Mouse (Mus musculus) CH12.LX (cell line): ENCODE measurements around the gene Prkg2. TPM values are rescaled to one million over a fixed set of nuclear protein-coding genes. Genes with fewer than 3 reads are reported as not detected.

Source experiments
- DNase-seq: peaks from one replicate; pipeline ENCODE4 v3.0.0-alpha.2; 2013; ENCODE audit errors: extremely low read depth
- H3K27ac ChIP-seq: 2 replicates; pipeline ENCODE4 v1.5.1; 2012; ENCODE audit warnings: low read depth, mild to moderate bottlenecking, control low read depth, moderate library complexity; ENCODE audit not compliant: insufficient read depth
- H3K27me3 ChIP-seq: replicated peaks from 2 replicates; pipeline ENCODE3; 2012; ENCODE audit warnings: inconsistent platforms
- H3K36me3 ChIP-seq, 2 experiments: replicated peaks in 1 of 2; 2 replicates each; pipeline versions ENCODE3 to v1.6.1; 2012; ENCODE audit warnings: inconsistent platforms in 1 of 2, low read length in 1 of 2, mild to moderate bottlenecking in 1 of 2, mixed read lengths in 1 of 2, moderate library complexity in 1 of 2; ENCODE audit not compliant: control insufficient read depth in 1 of 2, insufficient read depth in 1 of 2
- H3K4me1 ChIP-seq, 2 experiments: 2 replicates each; pipeline ENCODE4 v1.6.1; 2012; ENCODE audit warnings: inconsistent platforms in 1 of 2, moderate library complexity in 1 of 2; ENCODE audit not compliant: insufficient read depth in 2 of 2, control insufficient read depth in 1 of 2
- H3K4me2 ChIP-seq: 2 replicates; pipeline ENCODE4 v1.6.1; 2012; ENCODE audit warnings: low read depth, mild to moderate bottlenecking, control low read depth; ENCODE audit not compliant: poor library complexity, insufficient read depth, severe bottlenecking
- H3K4me3 ChIP-seq, 3 experiments: fragments of 150-350 bp in 1 of 3; sonication (generic) in 1 of 3; replicated peaks in 1 of 3; 2 replicates each; pipeline versions ENCODE3 to v1.5.1; 2011 to 2012; ENCODE audit warnings: low read depth in 2 of 3, low read length in 2 of 3, mild to moderate bottlenecking in 2 of 3, moderate library complexity in 2 of 3, control low read depth in 1 of 3, improper control_type of control experiment in 1 of 3, inconsistent platforms in 1 of 3, mixed read lengths in 1 of 3; ENCODE audit not compliant: poor library complexity in 1 of 3
- H3K79me2 ChIP-seq: replicated peaks from 2 replicates; pipeline ENCODE4 v1.6.1; 2012; ENCODE audit warnings: mild to moderate bottlenecking, moderate library complexity; ENCODE audit not compliant: control insufficient read depth, poor library complexity, insufficient read depth, severe bottlenecking; ENCODE audit errors: extremely low read depth
- H3K9ac ChIP-seq: 2 replicates; pipeline ENCODE4 v1.6.1; 2012; ENCODE audit warnings: low read depth, mild to moderate bottlenecking, control low read depth, moderate library complexity; ENCODE audit not compliant: insufficient read depth
- H3K9me3 ChIP-seq: replicated peaks from 2 replicates; pipeline ENCODE3; 2012; ENCODE audit warnings: low read length, inconsistent platforms, mixed read lengths
- BHLHE40 ChIP-seq: IDR thresholded peaks from 2 replicates; pipeline ENCODE4 v1.6.1; 2011; ENCODE audit warnings: mild to moderate bottlenecking, low read depth, low read length, improper control_type of control experiment
- CHD2 ChIP-seq: IDR thresholded peaks from 2 replicates; pipeline ENCODE4 v1.6.1; 2011; ENCODE audit warnings: low read length, improper control_type of control experiment
- CTCF ChIP-seq, 2 experiments: IDR thresholded peaks in 1 of 2; conservative IDR thresholded peaks in 1 of 2; 2 replicates each; pipeline ENCODE4 v1.5.1; 2011 to 2012; ENCODE audit warnings: low read depth in 2 of 2, low read length in 2 of 2, improper control_type of control experiment in 1 of 2, inconsistent platforms in 1 of 2, mild to moderate bottlenecking in 1 of 2, moderate library complexity in 1 of 2
- E2F4 ChIP-seq: IDR thresholded peaks from 2 replicates; pipeline ENCODE4 v1.6.1; 2011; ENCODE audit warnings: low read depth, low read length, improper control_type of control experiment; ENCODE audit not compliant: insufficient replicate concordance
- ELF1 ChIP-seq: IDR thresholded peaks from 2 replicates; pipeline ENCODE4 v1.6.1; 2014; ENCODE audit warnings: low read depth, mild to moderate bottlenecking, inconsistent platforms, low read length, improper control_type of control experiment
- EP300 ChIP-seq: IDR thresholded peaks from 2 replicates; pipeline ENCODE4 v1.6.1; 2011; ENCODE audit warnings: low read length, improper control_type of control experiment
- ETS1 ChIP-seq: conservative IDR thresholded peaks from 2 replicates; pipeline ENCODE4 v1.6.1; 2012; ENCODE audit warnings: low read depth, mild to moderate bottlenecking, inconsistent platforms, low read length, improper control_type of control experiment, moderate library complexity
- GABPA ChIP-seq: IDR thresholded peaks from 2 replicates; pipeline ENCODE4 v1.6.1; 2012; ENCODE audit warnings: low read depth, low read length, improper control_type of control experiment, inconsistent platforms; ENCODE audit not compliant: insufficient replicate concordance
- IRF4 ChIP-seq: IDR thresholded peaks from 2 replicates; pipeline ENCODE4 v1.6.1; 2014; ENCODE audit warnings: low read depth, mild to moderate bottlenecking, inconsistent platforms, low read length, improper control_type of control experiment
- JUN ChIP-seq: IDR thresholded peaks from 2 replicates; pipeline ENCODE4 v1.6.1; 2011; ENCODE audit warnings: low read depth, mild to moderate bottlenecking, low read length, improper control_type of control experiment, moderate library complexity; ENCODE audit not compliant: insufficient read depth
- KAT2A ChIP-seq: IDR thresholded peaks from 2 replicates; pipeline ENCODE4 v1.6.1; 2012; ENCODE audit warnings: low read length, improper control_type of control experiment, inconsistent platforms; ENCODE audit not compliant: insufficient replicate concordance
- MAFK ChIP-seq: IDR thresholded peaks from 2 replicates; pipeline ENCODE4 v1.6.1; 2011; ENCODE audit warnings: low read length, improper control_type of control experiment; ENCODE audit not compliant: insufficient replicate concordance
- MAX ChIP-seq: IDR thresholded peaks from 2 replicates; pipeline ENCODE4 v1.6.1; 2011; ENCODE audit warnings: low read length, improper control_type of control experiment
- MAZ ChIP-seq: IDR thresholded peaks from 2 replicates; pipeline ENCODE4 v1.6.1; 2012; ENCODE audit warnings: low read depth, mild to moderate bottlenecking, inconsistent platforms, low read length, improper control_type of control experiment, moderate library complexity
- MXI1 ChIP-seq: IDR thresholded peaks from 2 replicates; pipeline ENCODE4 v1.6.1; 2011; ENCODE audit warnings: mild to moderate bottlenecking, low read depth, low read length, improper control_type of control experiment
- MYC ChIP-seq: IDR thresholded peaks from 2 replicates; pipeline ENCODE4 v1.6.1; 2011; ENCODE audit warnings: low read depth, mild to moderate bottlenecking, improper control_type of control experiment, low read length
- NELFE ChIP-seq: IDR thresholded peaks from 2 replicates; pipeline ENCODE4 v1.6.1; 2011; ENCODE audit warnings: low read depth, low read length, improper control_type of control experiment
- PAX5 ChIP-seq: IDR thresholded peaks from 2 replicates; pipeline ENCODE4 v1.6.1; 2012; ENCODE audit warnings: low read length, inconsistent platforms, mixed read lengths
- POLR2A ChIP-seq: IDR thresholded peaks from 2 replicates; pipeline ENCODE4 v1.6.1; 2011; ENCODE audit warnings: low read depth, mild to moderate bottlenecking, improper control_type of control experiment, low read length
- POLR2AphosphoS2 ChIP-seq: IDR thresholded peaks from 2 replicates; pipeline ENCODE4 v1.6.1; 2011; ENCODE audit warnings: low read depth, low read length, improper control_type of control experiment
- SIN3A ChIP-seq: IDR thresholded peaks from 2 replicates; pipeline ENCODE4 v1.6.1; 2012; ENCODE audit warnings: low read length, improper control_type of control experiment, inconsistent platforms
- SMC3 ChIP-seq: IDR thresholded peaks from 2 replicates; pipeline ENCODE4 v1.6.1; 2011; ENCODE audit warnings: low read depth, low read length, improper control_type of control experiment
- TBP ChIP-seq: conservative IDR thresholded peaks from 2 replicates; pipeline ENCODE4 v1.6.1; 2011; ENCODE audit warnings: low read depth, low read length, improper control_type of control experiment
- TCF12 ChIP-seq: IDR thresholded peaks from 2 replicates; pipeline ENCODE4 v1.6.1; 2014; ENCODE audit warnings: low read depth, mild to moderate bottlenecking, inconsistent platforms, low read length, improper control_type of control experiment
- USF2 ChIP-seq: conservative IDR thresholded peaks from 2 replicates; pipeline ENCODE4 v1.6.1; 2011; ENCODE audit warnings: low read depth, low read length, improper control_type of control experiment
- ZC3H11A ChIP-seq: IDR thresholded peaks from 2 replicates; pipeline ENCODE4 v1.6.1; 2012; ENCODE audit warnings: low read depth, mild to moderate bottlenecking, inconsistent platforms, low read length, improper control_type of control experiment
- ZMIZ1 ChIP-seq: IDR thresholded peaks from 2 replicates; pipeline ENCODE4 v1.6.1; 2012; ENCODE audit warnings: low read depth, mild to moderate bottlenecking, inconsistent platforms, low read length, improper control_type of control experiment
- ZNF384 ChIP-seq: IDR thresholded peaks from 2 replicates; pipeline ENCODE4 v1.6.1; 2012; ENCODE audit warnings: low read depth, low read length, improper control_type of control experiment, inconsistent platforms
- dilution Hi-C: fragments of 300-500 bp; cut with MboI; formaldehyde crosslinking; loops from 2 replicates; pipeline ENCODE4 v1.14.3; 2020; ENCODE audit warnings: low sequenced_read_pairs; ENCODE audit not compliant: extremely low pct_unique_long_range_greater_than_20kb, extremely low pct_ligation_motif_present
- in situ Hi-C: fragments of 300-500 bp; cut with MboI; formaldehyde crosslinking; loops from 3 replicates; pipeline ENCODE4 v1.14.3; 2019; ENCODE audit warnings: low sequenced_read_pairs, low pct_ligation_motif_present, low pct_unique_long_range_greater_than_20kb, mixed read lengths
- polyA plus RNA-seq: library from polyadenylated mRNA; unstranded; fragments of >175 nt; gene quantifications from 2 replicates; pipeline ENCODE4 v1.2.1, GENCODE M21; 2012; ENCODE audit warnings: low read depth; ENCODE audit not compliant: insufficient read length
- total RNA-seq, 2 experiments: library from RNA; depleted of rRNA; stranded (reverse); fragments of 300-350 nt in 1 of 2; fragments of >200 nt in 1 of 2; gene quantifications; 2 replicates each; pipeline ENCODE4 v1.2.3; 2012 to 2014

Prkg2 gene
- total and polyA plus RNA-seq, 3 experiments = not detected

- no peak overlapping the region for H3K9ac ChIP-seq
- dilution Hi-C loops (no loop called here), in situ Hi-C loops (no loop called here)
- H3K4me2 ChIP-seq = no peak overlapping the region
- no peak for DNase-seq
- H3K79me2 ChIP-seq = no peaks in the 10 kb centered on the region
- no peaks in the 10 kb centered on the region for H3K9me3 ChIP-seq
- peaks cover 4 to 31% of the 10 kb centered on the region in 2 experiments for H3K4me1 ChIP-seq
- no peaks in the 10 kb centered on the region for H3K27me3 ChIP-seq
- TF ChIP-seq ZNF384 (no peak), JUN (no peak), POLR2AphosphoS2 (no peak), GABPA (no peak), MAFK (no peak), ZC3H11A (no peak), ZMIZ1 (no peak), MXI1 (no peak), CHD2 (no peak), IRF4 (no peak), MAZ (no peak), PAX5 (no peak)
- H3K27ac ChIP-seq = no peak overlapping the region
- no peak overlapping the region for H3K4me3 ChIP-seq
- H3K36me3 ChIP-seq = no peaks in the 10 kb centered on the region
These were observed 55.8 kb downstream of the Prkg2 start for GRCm38 (mm10) chr5:98981304-98981703.

- dilution Hi-C loops = no loop called here
- in situ Hi-C loops = no loop called here
These were observed 58.8 kb downstream of the Prkg2 start for GRCm38 (mm10) chr5:98978316-98978715.

More at GRCm38 (mm10) chr5:98978316-98978715, 58.8 kb downstream of the Prkg2 start:
- H3K79me2 ChIP-seq = no peaks in the 10 kb centered on the region
- no peaks in the 10 kb centered on the region for H3K27me3 ChIP-seq
- no peak overlapping the region for H3K9ac ChIP-seq
- no peak overlapping the region for H3K4me3 ChIP-seq
- no peaks in the 10 kb centered on the region for H3K9me3 ChIP-seq
- H3K4me1 ChIP-seq = peaks cover 4 to 27% of the 10 kb centered on the region in 2 experiments
- peak; percentile 58 for DNase-seq
- TF ChIP-seq ELF1 (no peak), MYC (no peak), ZMIZ1 (no peak), SIN3A (no peak), POLR2A (no peak), MAX (0 out of 2 replicates have a peak, but pooled peaks have one; percentile 17), PAX5 (no peak), ETS1 (no peak), POLR2AphosphoS2 (no peak), E2F4 (0 out of 2 replicates have a peak, but pooled peaks have one; percentile 65), BHLHE40 (0 out of 2 replicates have a peak, but pooled peaks have one; percentile 10), MAZ (no peak), EP300 (peak; percentile 50; the same call in 1 of the 2 replicates), CTCF (conservative IDR thresholded peaks at IDR 0.05 in 1 of 2, IDR thresholded peaks at IDR 0.05 in 1 of 2; ENCODE audit: low read depth in 2 of 2, low read length in 2 of 2) (no peak), TCF12 (no peak), KAT2A (no peak), SMC3 (no peak), USF2 (no peak), NELFE (no peak), TBP (no peak), ZNF384 (no peak)
- no peak overlapping the region for H3K27ac ChIP-seq
- H3K36me3 ChIP-seq = no peaks in the 10 kb centered on the region
- H3K4me2 ChIP-seq = 0 out of 2 replicates have a peak overlapping the region, but pooled peaks have one; percentile 13
